Mouse (Mus musculus) thymus, postnatal 25 days (tissue): ENCODE measurements around the gene a.
A peak's percentile ranks its signal among the peaks of the same experiment; 100 is the strongest.
"Not testable (repeated sequence)": the region's sequence is repeated elsewhere in the genome, so short reads cannot be mapped to it uniquely, and the experiment has no call there.

Source experiments
- DNase-seq: peaks from one replicate; pipeline ENCODE4 v3.0.0; 2022

The a gene

DNA sequence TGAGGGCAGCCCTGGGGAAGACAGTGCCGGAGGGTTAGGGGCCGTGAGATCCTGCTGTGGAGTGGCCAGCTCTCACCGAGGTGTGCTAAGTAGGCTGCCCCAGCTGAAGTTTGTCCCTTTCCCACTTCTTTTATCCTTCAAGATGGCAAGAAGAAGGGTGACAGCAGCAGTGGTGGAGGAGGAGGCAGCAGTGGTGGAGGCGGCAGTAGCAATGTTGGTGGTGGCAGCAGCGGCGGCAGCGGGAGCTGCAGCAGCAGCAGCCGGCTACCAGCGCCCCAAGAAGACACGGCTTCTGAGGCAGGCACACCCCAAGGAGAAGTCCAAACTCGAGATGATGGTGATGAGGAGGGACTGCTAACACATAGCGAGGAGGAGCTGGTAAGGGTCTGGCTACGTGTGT lies 72.5 kb downstream of the a start:
- no peak for DNase-seq

DNA sequence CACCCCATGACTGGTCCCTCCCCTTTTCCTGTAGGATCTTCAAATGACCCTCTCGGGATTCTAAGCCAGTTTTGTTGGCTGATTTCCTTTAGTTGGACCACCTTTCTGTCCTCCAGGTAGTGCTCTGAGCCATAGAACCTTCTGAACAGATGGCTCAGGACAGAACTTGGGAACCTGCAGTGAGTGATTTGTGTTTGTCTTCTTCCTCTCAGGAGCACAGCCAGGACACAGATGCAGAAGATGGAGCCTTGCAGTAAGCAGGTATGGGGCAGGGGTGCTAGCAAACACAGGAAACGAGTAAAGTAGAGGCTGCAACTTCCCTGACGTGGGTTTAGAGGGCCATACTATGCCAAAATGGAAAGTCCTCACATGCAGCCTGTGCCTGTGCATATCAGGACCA lies 74.5 kb downstream of the a start:
- no peak for DNase-seq

DNA sequence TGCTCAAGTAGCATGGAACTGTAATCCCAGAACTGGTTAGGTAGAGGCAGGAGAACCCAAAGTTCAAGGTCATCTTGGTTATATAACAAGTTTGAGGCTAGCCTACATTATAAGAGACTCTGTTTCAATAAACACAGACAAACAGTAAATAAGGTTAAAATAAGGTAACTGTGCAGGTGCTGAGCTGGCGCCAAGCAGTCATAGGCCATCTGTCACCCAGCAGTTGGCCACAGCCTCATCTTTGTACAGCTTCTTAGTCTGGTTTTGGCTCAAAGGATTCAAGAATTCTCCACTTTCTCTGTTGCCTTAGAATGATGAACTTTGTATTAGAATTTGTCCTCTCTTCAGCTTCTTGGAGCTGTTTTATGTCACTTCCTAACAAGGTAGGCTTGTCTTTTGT lies 76.9 kb downstream of the a start:
- no peak for DNase-seq

DNA sequence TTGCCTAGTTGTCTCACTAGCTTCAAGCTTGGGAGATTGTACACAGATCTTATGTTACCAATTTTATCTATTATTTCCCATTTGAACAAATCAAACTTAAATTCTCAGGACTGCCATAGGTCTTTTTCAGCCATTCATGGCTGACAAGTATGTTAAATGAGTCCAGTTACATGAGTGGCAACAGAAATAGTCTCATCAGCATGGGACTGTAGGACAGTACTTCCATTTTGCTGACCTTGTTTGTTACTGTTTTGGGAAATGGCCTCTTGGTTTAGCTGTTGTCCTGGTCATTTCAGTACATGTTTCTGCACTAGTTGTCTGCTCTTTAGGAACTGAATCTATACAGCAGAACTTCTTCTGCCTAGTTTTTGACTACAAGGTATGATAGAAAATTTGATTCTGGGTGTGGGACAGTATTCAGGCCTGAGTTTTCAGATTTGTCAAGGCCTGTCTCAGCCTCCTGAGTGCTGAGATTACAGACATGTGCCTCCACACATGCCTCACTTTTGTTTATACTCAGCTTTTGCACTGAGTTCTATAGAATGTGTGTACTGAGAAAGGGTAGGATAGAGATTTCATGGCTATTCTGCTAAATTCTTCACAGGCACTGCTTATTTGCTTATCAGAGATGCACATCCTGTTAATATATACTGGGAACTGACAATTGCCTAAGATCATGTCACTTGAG lies 78.9 kb downstream of the a start:
- no peak for DNase-seq

DNA sequence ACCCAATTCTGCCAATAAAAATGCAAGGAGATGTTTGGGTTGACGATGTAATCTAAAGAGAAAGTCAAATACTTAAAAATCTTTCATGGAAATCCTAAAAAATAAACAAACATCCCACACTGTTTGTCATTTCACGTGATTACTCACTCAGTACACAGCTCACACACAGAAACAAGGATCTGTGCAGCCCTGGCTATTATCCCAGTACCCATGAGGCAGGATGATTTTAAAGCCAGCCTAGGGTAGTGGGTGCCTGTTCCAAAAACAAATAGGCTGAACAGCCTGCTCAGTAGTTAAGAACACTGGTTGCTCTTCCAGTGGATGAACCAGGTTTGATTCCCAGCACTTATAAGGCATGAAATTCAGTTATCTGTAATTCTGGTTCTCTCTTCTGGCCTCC lies 85.4 kb downstream of the a start:
- no peak for DNase-seq

DNA sequence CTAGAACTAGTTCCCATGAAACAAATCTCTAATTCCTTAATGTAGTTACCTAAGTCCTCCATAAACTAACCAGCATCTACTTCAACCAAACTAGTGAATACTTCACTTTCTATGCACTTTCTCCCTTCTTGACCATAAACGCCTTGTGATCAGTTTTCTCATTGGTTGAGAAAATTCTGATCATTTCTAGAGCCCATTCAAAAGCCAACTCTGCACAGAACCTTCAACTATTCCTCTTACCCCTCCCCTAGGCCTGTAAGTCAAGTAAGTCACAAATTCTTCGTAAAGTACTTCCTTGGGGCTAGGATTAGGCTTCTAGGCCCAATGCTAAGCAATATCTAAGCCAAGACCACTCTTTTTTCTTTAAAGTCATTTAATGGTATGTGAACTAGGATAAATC lies 100.4 kb downstream of the a start:
- no peak for DNase-seq

DNA sequence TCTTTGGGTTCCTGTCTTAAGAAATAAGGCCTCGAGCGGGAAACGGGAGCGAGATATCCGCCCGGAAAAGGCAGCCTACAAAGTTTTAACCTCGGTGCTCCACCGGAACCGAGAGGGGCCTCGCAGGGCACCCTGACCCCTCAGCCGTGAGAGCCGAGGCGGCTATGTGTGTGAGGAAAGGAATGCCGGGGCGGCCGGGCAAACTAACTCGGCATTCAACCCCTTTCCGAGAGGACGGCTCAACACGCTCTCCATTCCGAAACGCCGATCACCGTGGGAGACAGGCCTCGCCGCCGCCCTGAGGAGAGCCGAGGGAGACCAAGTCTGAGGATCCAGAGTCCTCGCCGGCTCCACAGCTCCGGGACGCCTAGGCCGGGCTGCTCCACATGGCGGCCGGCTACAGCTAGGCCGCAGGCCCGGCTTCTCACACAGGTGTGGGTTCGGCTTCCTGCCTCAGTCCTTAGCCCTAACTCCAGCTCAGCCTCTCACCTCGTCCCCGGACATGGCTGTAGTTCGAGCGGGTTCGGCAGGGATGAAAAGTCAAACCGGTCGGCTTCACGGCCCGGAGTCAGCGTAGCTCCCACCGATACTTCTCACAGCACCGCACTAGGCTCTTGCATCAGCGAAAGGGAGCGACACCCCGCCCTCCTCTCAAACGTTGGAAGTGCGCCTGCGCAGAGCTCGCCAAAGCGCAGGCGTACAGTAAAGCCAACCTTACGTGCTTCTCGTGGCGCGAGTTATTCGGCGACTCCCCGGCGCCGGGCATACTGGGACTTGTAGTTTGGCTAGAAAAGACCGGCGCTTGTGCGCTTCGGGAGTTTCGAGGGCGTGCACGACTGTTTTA lies 101.2 kb downstream of the a start, which contains the start of gene Eif2s2:
Gene Eif2s2 (minus strand): TSS at position 735 of the 844 bp plus-strand sequence.
- peak; percentile 95 for DNase-seq

DNA sequence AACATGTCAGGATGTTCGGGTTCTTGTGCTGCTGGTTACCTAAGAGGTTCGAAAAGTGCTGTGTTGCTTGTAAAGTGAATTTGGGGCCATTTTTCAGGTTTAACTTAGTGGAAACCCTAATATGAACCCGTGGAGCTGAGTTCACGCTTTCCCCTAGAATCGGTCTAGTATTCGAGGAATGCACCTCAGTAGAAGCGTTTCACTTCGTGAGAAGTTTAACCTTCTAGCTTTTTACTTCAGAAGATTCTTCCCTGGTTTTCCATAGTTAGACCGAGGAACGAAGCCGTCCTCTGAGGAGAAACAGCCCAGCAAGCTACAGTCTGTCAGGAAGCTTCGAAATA lies 101.8 kb downstream of the a start:
- no peak for DNase-seq

DNA sequence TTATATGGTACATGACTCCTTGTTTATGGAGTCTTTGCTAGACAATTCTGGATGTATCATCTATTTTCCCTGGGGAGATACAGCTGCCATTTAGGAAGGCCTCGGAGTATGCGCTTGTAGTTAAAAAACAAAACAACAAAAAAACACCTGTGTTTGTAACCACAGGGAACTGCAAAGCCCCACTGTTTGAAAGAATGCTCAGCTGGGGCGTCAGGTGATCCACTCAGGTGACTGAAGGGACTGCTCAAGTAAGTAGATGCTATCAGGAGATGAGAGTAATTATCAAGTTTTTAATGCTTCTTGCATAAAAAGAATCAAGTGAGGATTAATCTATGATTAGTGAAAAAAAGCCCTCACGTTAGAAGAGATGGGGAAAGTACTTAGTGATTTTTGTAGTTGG lies 102.3 kb downstream of the a start:
- DNase-seq, result no peak

DNA sequence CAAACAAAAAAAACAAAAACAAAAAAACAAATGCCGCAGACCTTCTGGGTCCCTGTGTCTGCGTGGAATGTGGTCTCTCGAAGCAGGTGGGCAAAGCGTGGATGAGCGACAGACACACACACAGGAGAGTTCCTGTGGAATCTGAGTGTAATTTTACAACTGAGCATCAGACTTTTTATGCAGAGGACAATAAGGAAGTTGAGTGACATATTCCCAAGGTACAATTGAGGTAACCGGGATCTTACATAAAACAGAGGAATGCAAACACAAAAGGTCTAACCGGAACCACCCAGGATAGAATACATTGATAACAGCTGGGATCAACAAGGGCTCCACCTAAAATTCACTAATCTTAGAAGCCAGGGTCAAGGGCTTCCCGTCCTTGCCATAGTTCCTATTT lies 107.8 kb downstream of the a start:
- not testable (repeated sequence) for DNase-seq

DNA sequence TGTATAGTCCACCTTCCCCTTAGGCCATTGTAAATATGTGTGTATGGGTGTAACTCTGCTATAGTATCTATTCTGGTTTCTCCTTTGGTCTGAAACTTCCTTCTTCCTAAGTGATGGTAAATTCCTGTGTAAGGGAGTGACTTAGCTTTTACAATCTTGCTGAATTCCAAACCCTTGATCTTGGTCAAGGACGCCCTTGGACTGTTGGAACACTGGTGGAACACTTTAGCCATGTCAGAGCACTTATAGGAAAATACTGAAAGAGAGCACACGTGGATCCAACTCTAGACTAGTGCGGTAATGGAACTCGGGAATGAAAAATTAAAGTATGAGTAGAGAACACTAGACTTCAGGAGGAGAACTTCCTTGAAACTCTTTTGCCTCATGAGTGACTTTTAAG lies 108.2 kb downstream of the a start:
- DNase-seq, result not testable (repeated sequence)

DNA sequence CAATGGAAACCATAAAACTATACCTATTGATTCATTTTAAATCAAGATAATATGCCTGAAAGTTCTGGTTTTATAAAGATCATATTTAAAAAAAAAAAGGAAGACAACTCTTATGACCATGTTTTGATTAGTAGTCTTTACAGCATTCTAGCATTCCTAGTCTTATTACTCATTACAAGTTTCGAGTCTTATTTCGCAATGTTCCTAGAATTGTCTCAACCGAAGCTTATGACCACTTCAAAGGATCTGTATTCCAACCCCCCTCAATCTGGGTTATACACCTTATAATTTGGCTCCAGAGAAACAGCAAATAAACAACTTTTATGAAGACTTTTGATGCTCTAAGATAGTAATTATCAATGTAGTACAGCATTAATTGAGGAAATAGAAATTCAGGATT lies 110.9 kb downstream of the a start:
- no peak for DNase-seq

DNA sequence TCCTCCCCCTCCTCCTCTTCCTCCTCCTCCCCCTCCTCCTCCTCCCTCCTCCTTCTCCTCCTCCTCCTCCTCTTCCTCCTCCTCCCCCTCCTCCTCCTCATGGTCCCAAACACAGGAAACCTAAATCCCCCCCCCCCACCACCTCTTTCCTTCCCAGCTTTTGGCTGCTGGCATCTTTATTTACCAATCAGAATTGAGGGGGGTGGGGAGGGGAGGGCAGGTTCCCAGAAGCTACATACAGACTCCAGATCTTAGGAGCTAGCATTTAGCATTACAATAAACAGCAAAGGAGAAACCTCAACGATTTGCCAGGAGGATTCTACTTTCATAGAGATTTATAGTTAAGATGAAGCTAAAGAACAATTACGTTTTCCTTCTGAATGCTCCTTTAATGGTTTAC lies 114.6 kb downstream of the a start:
- no peak for DNase-seq

DNA sequence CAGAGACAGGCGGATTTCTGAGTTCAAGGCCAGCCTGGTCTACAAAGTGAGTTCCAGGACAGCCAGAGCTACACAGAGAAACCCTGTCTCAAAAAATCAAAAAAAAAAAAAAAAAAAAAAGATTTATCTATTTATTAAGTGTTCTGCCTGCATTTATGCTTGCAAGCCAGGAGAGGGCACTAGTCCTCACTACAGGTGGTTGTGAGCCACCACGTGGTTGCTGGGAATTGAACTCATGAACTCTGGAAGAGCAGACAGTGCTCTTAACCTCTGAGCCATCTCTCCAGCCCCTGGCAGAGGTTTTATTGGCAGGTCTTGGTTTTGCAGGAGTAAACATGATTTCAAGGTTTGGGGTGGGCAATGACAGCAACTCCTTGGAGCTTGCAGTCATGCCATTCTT lies 117.0 kb downstream of the a start:
- not testable (repeated sequence) for DNase-seq

DNA sequence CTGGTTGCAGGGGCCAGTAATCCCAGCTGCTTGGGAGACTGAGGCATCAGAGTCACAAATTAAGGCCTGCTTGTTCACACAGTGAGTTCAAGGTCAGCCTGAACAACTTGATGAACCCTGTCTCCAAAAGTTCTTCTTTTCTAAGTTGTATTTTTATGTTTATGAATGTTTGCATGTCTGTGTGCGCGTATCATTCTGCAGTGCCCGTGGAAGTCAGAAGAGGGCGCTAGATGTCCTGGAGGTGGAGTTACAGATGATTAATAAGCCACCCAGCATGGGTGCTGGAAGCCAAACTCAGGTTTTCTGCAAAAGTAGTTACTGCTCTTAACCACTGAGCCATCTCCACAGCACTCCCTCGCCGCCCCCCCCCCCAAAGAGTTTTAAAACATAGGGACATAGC lies 118.6 kb downstream of the a start:
- DNase-seq, result peak; percentile 5

DNA sequence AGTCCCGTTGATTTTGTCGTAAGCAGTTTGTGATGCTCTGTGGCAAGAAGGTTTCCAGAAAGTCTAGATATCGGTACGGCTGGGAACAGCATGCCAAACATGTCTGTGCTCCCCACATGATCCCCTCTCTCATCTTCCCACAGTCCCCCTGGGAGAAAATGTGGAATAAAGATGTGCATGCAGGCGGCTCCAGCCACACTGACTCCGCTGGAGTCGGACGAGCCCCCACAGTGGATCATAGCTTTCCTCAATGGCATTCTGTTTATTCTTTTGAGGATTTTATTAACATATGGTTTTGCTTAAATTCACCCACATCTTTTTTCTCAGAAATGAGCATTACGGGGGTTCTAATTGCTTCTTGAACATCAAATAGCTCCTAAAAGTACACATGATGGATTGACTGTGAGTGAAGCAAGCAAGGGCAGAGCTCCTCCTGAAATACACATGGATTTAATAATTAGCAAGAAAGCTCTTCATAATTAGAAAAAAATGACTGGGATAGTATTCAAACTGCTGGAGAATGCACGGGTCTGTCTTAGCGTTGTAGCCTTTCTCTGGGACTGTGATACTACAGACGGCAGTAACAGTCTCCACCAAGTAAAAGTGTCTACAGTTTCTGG lies 124.8 kb downstream of the a start:
- DNase-seq, result no peak

DNA sequence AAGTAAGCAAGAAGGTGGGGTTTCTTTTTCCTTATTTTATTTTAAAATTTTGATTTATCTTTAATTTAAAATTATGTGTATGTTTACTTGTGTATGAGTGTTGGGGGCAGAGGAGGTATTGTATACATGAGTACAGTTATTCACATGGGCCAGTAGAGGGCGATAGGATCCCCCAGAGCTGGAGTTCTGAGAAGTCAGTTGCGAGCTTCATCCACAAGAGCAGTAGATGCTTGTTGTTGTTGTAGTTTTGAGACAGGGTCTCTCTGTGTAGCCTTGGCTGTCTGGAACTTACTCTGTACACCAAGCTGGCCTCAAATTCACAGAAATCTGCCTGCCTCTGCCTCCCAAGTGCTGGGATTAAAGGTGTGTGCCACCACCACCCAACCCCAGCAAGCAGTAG lies 125.3 kb downstream of the a start:
- peak; percentile 30 for DNase-seq

DNA sequence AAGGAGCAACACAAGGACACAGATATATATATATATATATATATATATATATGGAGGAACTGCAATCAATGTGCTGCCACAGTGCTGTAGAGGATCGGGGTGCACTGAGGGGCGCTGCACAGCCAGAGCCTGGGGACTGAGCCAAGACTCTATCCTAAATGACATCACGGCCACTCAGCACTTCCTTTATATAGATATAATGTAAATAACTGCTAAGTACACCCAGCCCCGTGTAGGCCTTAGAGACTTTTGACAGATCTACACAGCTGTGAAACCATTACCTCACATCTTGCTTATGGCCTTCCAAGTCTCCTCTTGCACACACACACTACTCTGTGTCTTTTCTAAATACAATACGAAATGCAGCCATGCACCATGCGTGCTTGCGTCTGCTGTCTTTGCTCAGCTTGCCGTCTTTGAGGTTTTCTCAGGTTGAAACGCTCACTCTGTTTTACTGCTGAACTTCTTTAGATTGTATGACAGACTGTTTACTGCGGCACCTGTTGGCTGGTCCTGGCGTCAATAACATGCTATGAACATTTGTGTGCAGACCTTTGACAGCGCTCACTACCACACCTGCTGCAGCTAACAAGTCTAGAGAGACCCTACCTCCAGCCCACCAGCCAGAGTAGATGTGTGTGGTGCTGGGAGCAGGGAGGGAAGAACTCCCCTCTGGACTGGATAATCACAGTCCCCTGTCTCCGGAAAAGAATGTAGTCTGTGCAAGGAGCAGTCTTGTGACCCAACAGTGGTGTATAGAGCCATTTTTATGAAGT lies 126.9 kb downstream of the a start:
- no peak for DNase-seq

DNA sequence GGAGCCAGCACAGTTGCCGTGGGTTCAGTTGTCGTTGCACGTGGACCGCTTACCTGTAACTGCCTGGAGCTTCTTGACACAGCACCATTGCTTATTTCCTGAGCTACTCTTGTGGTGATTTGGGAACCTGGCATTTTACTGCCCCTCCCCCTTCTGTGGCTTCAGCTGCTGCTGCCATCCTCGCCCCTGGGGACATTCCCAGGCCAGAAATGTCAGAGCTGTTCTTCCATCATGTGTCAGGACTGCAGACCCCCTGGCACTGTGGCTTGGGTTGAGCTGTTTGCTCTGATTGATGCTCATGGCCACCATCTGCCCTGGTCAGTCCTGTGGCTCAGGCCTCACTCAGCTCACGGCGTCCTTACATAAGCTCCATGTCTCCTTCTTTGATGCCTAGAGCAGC lies 129.7 kb downstream of the a start:
- DNase-seq, result no peak

DNA sequence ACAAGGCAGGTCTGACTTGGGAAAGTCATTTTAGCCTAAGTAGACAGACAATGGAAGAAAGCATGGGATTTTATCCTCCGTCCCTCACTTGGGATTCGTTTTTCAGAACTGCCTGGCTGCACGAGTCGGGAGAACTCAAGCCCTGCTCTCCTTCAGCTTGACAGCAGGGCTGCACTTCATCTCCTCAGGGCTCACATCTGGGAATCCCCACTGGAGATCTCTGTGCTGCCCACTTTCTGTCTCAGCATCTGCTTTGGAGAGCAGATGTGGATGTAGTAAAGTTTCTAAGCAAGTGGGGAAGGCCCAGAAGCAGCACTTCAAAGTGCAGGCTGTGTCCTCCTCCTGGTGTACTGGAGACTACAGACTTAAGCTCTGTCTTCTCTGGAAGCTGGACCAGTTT lies 130.9 kb downstream of the a start:
- not testable (repeated sequence) for DNase-seq

DNA sequence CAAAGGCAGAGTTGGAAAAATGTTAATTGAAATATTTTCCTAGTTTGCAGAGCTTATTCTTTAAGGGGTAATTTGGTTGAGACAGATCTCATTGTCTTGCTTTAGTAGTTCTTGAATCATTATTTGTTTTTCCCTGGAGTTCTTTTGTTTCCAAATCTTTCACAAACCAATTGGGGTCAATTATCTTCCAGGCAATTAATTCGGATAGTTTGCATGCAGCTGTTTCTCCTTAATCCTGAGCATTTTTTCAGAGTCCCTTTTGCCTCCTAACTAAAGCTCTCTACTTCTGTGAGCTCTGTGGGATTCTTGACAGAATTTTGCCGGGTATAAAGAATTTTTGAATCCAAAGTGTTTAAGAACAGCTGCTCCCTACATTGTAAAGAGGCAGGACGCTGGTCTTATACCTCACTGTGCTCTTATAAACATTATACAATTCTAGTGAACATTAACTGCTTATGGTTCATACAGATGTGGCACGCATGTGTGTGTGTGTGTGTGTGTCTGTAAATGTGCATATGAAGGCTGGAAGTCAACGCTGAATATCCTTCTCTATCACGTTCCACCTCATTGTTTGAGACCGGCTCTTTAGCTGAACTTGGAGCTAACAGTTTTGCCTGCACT lies 134.3 kb downstream of the a start:
- no peak for DNase-seq

DNA sequence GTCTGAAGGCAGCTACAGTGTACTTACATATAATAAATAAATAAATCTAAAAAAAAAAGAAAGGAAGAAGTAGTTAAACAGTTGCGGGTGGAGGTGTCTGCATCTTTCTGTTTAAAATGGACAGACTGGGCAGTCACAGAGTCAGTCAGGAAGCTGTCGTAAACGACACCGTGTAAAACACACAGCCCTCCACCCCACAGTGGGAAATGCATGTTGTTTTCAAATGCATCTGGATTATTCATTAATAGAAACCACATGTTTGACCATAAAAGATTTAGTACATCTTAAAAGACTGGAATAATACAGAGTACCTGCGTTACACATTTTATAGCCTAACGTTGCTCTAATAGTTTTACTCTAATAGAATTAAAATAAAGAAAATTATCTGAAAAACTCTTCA lies 135.6 kb downstream of the a start:
- no peak for DNase-seq

DNA sequence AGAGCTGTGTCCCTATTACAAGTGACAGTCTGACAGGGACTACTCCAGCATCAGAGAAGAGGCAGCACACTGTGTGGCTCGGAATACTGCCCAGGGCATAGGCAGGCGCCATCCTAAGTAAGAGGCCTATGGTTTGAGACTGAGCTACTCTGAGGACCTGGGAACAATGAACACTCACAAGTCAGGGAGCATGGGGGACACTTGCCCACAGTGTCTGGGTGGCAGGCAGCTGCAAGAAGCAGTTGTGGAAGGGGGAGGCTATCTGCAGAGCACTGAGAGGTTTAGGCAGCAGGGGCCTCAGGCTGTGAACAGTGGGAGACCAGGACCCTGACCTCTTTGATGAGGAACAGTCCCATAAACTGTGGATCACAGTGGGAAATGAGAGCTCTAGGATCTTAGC lies 137.1 kb downstream of the a start:
- no peak for DNase-seq
